ENCODE assay signal across 10 mouse cellular contexts in genomic region chr2:25055409-25056155, GRCm38 (mm10). TPM values are rescaled to one million over a fixed set of nuclear protein-coding genes. Genes with fewer than 3 reads are reported as not detected.
A peak's percentile ranks its signal among the peaks of the same experiment; 100 is the strongest.
DNase-seq lines count a peak whose midpoint lies in the region; ATAC-seq lines count a peak whose summit lies in the region.
"Had no signal": no experiment of that assay in that cellular context is flagged by ENCODE, and none has a peak within 500 bp of the region (broad histone marks: within the 10 kb centered on the region; RNA-seq: fewer than 3 reads in every experiment).

No protein-coding gene starts in this region.

- H3K4me1 ChIP-seq in heart, embryonic 14.5 days (ENCODE audit: control insufficient read depth in 2 of 2, insufficient read depth in 2 of 2, low read length in 2 of 2) = peaks cover 9 to 10% of the 10 kb centered on the region in 2 experiments
- H3K4me1 ChIP-seq in forebrain, embryonic 14.5 days (ENCODE audit: control insufficient read depth, insufficient read depth, low read length) = peaks cover 11% of the 10 kb centered on the region
- peaks cover 55% of the 10 kb centered on the region for H3K4me1 ChIP-seq in liver, embryonic 13.5 days (replicated peaks)

- H3K36me3 ChIP-seq in heart, embryonic 14.5 days (ENCODE audit: control insufficient read depth, insufficient read depth, low read length) = peaks cover 38% of the 10 kb centered on the region
- H3K36me3 ChIP-seq in forebrain, embryonic 14.5 days (ENCODE audit: control insufficient read depth, insufficient read depth, low read length) = peaks cover 40% of the 10 kb centered on the region
- peaks cover 31% of the 10 kb centered on the region for H3K36me3 ChIP-seq in liver, embryonic 13.5 days

- no peak overlapping the region for H3K4me3 ChIP-seq in heart, embryonic 14.5 days (ENCODE audit: control insufficient read depth in 1 of 2, insufficient read depth in 1 of 2, low read depth in 1 of 2, low read length in 2 of 2)
- H3K4me3 ChIP-seq in forebrain, embryonic 14.5 days (ENCODE audit: low read depth, low read length) = peak overlapping the region; percentile 80
- peak overlapping the region; percentile 76 for H3K4me3 ChIP-seq in liver, embryonic 13.5 days (replicated peaks)

- peak overlapping the region; percentile 79 for H3K4me2 ChIP-seq in heart, embryonic 14.5 days (ENCODE audit: low read length)
- peak overlapping the region; percentile 84 for H3K4me2 ChIP-seq in forebrain, embryonic 14.5 days (ENCODE audit: low read length)
- H3K4me2 ChIP-seq in liver, embryonic 13.5 days = peak overlapping the region; percentile 87

- 85% methylated on average over 21 of the region's 21 CpGs for WGBS in heart, embryonic 14.5 days
- 81% methylated on average over 21 of the region's 21 CpGs for WGBS in forebrain, embryonic 14.5 days
- 79% methylated on average over 21 of the region's 21 CpGs for WGBS in liver, embryonic 13.5 days (ENCODE audit: insufficient replicate concordance)

- no peak overlapping the region for H3K9ac ChIP-seq in heart, embryonic 14.5 days (ENCODE audit: low read length)
- peak overlapping the region; percentile 86 for H3K9ac ChIP-seq in forebrain, embryonic 14.5 days (ENCODE audit: low read length)
- H3K9ac ChIP-seq in liver, embryonic 13.5 days = peak overlapping the region; percentile 80; the same call in 1 of the 2 replicates

- no peak for ATAC-seq in heart, embryonic 14.5 days (ENCODE audit: insufficient number of reproducible peaks, insufficient read depth, low FRiP score, low read depth)
- no peak for ATAC-seq in forebrain, embryonic 14.5 days
- no peak for ATAC-seq in liver, embryonic 13.5 days (ENCODE audit: low read depth)
- no peak for ATAC-seq in erythroid progenitor cell, adult 5-6 weeks (replicated peaks; ENCODE audit: low FRiP score, poor library complexity, severe bottlenecking)

- no peaks in the 10 kb centered on the region for H3K9me3 ChIP-seq in heart, embryonic 14.5 days (ENCODE audit: control insufficient read depth, low read length)
- no peaks in the 10 kb centered on the region for H3K9me3 ChIP-seq in forebrain, embryonic 14.5 days (replicated peaks; ENCODE audit: control insufficient read depth, low read length)
- no peaks in the 10 kb centered on the region for H3K9me3 ChIP-seq in liver, embryonic 13.5 days (replicated peaks)

- no peaks in the 10 kb centered on the region for H3K27me3 ChIP-seq in heart, embryonic 14.5 days (ENCODE audit: control insufficient read depth, insufficient read depth, low read length)
- no peaks in the 10 kb centered on the region for H3K27me3 ChIP-seq in forebrain, embryonic 14.5 days (replicated peaks; ENCODE audit: control insufficient read depth, insufficient read depth, low read length)
- H3K27me3 ChIP-seq in liver, embryonic 13.5 days = no peaks in the 10 kb centered on the region

- no peak for DNase-seq in heart, adult 9 months (ENCODE audit: low spot score in 2 of 2)
- DNase-seq in ZHBTc4 (ENCODE audit: low read depth, low spot score) = peak; percentile 8
- no peak for DNase-seq in forebrain, embryonic 14.5 days (ENCODE audit: low spot score)
- no peak for DNase-seq in liver, embryonic 13.5 days
- DNase-seq in adrenal gland, adult 18-20 months (ENCODE audit: low spot score in 2 of 2) = no peak
- DNase-seq in adrenal gland, postnatal 14 days = no peak

- no peak overlapping the region for H3K27ac ChIP-seq in heart, embryonic 14.5 days (replicated peaks in 1 of 2; ENCODE audit: control insufficient read depth in 1 of 2, insufficient read depth in 1 of 2, low read depth in 2 of 2, low read length in 2 of 2)
- H3K27ac ChIP-seq in forebrain, embryonic 14.5 days (ENCODE audit: low read depth, low read length) = peak overlapping the region; percentile 64; the same call in 1 of the 2 replicates
- no peak overlapping the region for H3K27ac ChIP-seq in liver, embryonic 13.5 days

RNA-seq across cellular contexts. Expression of gene Nsmf, which starts 1.4 kb away (rescaled TPM):
- polyA plus RNA-seq in heart, embryonic 14.5 days (2014; fragmentation: Nextera tagmentation; extraction: Ambion mirVana) = 43.2 and 48.1 TPM in 2 replicates
- 96.1 and 123 TPM in 2 replicates for polyA plus RNA-seq in forebrain, embryonic 14.5 days (2014; fragmentation: Nextera tagmentation; extraction: Ambion mirVana)
- polyA plus RNA-seq in liver, embryonic 13.5 days (2015; fragmentation: Nextera tagmentation; extraction: Ambion mirVana) = 8.0 and 10.2 TPM in 2 replicates
- 10 to 100 TPM; 43.4 to 55.4 TPM for total RNA-seq in adrenal gland, adult 18-20 months (2021)
- total RNA-seq in erythroid progenitor cell, adult 5-6 weeks (2015; ENCODE audit: low replicate concordance) = 1.8 and 2.5 TPM in 2 replicates
- 2.1 and 3.9 TPM in 2 replicates for total RNA-seq in erythroid progenitor cell, adult 5-6 weeks (2017; ENCODE audit: low replicate concordance)
- 58.5 and 61.2 TPM in 2 replicates for total RNA-seq in adrenal gland, postnatal 14 days (2021)

RNA-seq across cellular contexts. Expression of gene Entpd8, which starts 24.5 kb away (rescaled TPM):
- not detected in 2 replicates for polyA plus RNA-seq in heart, embryonic 14.5 days (2014; fragmentation: Nextera tagmentation; extraction: Ambion mirVana)
- polyA plus RNA-seq in forebrain, embryonic 14.5 days (2014; fragmentation: Nextera tagmentation; extraction: Ambion mirVana) = not detected in 2 replicates
- 1.6 and 2.2 TPM in 2 replicates for polyA plus RNA-seq in liver, embryonic 13.5 days (2015; fragmentation: Nextera tagmentation; extraction: Ambion mirVana)
- total RNA-seq in adrenal gland, adult 18-20 months (2021) = not detected
- not detected in 2 replicates for total RNA-seq in erythroid progenitor cell, adult 5-6 weeks (2015; ENCODE audit: low replicate concordance)
- total RNA-seq in erythroid progenitor cell, adult 5-6 weeks (2017; ENCODE audit: low replicate concordance) = not detected in 2 replicates
- total RNA-seq in adrenal gland, postnatal 14 days (2021) = 1.3 and 7.7 TPM in 2 replicates
- total RNA-seq: common myeloid progenitor, adult 5-6 weeks; ES-E14 had no signal

RNA-seq across cellular contexts. Expression of gene Noxa1, which starts 39.4 kb away (rescaled TPM):
- not detected in 2 replicates for polyA plus RNA-seq in heart, embryonic 14.5 days (2014; fragmentation: Nextera tagmentation; extraction: Ambion mirVana)
- polyA plus RNA-seq in forebrain, embryonic 14.5 days (2014; fragmentation: Nextera tagmentation; extraction: Ambion mirVana) = not detected in 2 replicates
- 1.1 and 1.6 TPM in 2 replicates for polyA plus RNA-seq in liver, embryonic 13.5 days (2015; fragmentation: Nextera tagmentation; extraction: Ambion mirVana)
- not detected for total RNA-seq in adrenal gland, adult 18-20 months (2021)
- not detected in 2 replicates for total RNA-seq in erythroid progenitor cell, adult 5-6 weeks (2015; ENCODE audit: low replicate concordance)
- not detected in 2 replicates for total RNA-seq in erythroid progenitor cell, adult 5-6 weeks (2017; ENCODE audit: low replicate concordance)
- total RNA-seq in adrenal gland, postnatal 14 days (2021) = not detected in 2 replicates

Comparison
In these comparisons a context has a peak if more than half of its experiments do, and no peak if none do; other contexts are left out.
1. H3K4me3 ChIP-seq: peak in forebrain, embryonic 14.5 days (single experiment) and liver, embryonic 13.5 days (single experiment); none in heart, embryonic 14.5 days (0 of 2).
2. RNA of gene Nsmf, which starts 1.4 kb away (total RNA-seq): 58.5 to 61.2 TPM in adrenal gland, postnatal 14 days and 43.4 to 55.4 TPM in adrenal gland, adult 18-20 months; 1.8 to 3.9 TPM in erythroid progenitor cell, adult 5-6 weeks; every median in the first group is over 4 times any median in the second.
3. Peak in every context shown above with its lines, with median percentiles within 50 percentile points of each other: H3K4me2 ChIP-seq.